Mouse (Mus musculus): ENCODE results near the gene Mapk1ip1. TPM values are rescaled to one million over a fixed set of nuclear protein-coding genes. Genes with fewer than 3 reads are reported as not detected.

Mapk1ip1 gene
- total RNA-seq, 4 experiments from 2014 or later = 42.0 to 47.8 (median 44.3) TPM

GRCm38 (mm10) chr7:138840594-138841021, 5.5 kb downstream of the Mapk1ip1 start:
- peak; percentile 63 to 77 for DNase-seq (ENCODE audit: low spot score in 2 of 2)

GRCm38 (mm10) chr7:138835028-138835427, 11.0 kb downstream of the Mapk1ip1 start:
- no peak for DNase-seq (ENCODE audit: low spot score in 2 of 2)

GRCm38 (mm10) chr7:138827812-138828211, 18.3 kb downstream of the Mapk1ip1 start:
- no peak for DNase-seq (ENCODE audit: low spot score in 2 of 2)

- no peak for DNase-seq (ENCODE audit: low spot score in 2 of 2)
These were observed 20.9 kb downstream of the Mapk1ip1 start for GRCm38 (mm10) chr7:138824995-138825756.

- no peak for DNase-seq (ENCODE audit: low spot score in 2 of 2)
These were observed 21.6 kb downstream of the Mapk1ip1 start for GRCm38 (mm10) chr7:138824423-138824822.

GRCm38 (mm10) chr7:138818314-138818713, 27.8 kb downstream of the Mapk1ip1 start:
- no peak for DNase-seq (ENCODE audit: low spot score in 2 of 2)

GRCm38 (mm10) chr7:138813213-138813875, 32.7 kb downstream of the Mapk1ip1 start:
- DNase-seq (ENCODE audit: low spot score in 2 of 2) = no peak

- no peak for DNase-seq (ENCODE audit: low spot score in 2 of 2)
These were observed 38.9 kb downstream of the Mapk1ip1 start for GRCm38 (mm10) chr7:138807146-138807545.

- DNase-seq (ENCODE audit: low spot score in 2 of 2) = no peak
These were observed 42.7 kb downstream of the Mapk1ip1 start for GRCm38 (mm10) chr7:138803386-138803785.

GRCm38 (mm10) chr7:138788109-138788508, 58.0 kb downstream of the Mapk1ip1 start:
- peak in 1 of 2 experiments; percentile 37 for DNase-seq (ENCODE audit: low spot score in 2 of 2)

Other genes starting within 250 kb of the Mapk1ip1 start
- 10 to 100 TPM; 72.2 to 79.4 (median 77.6) TPM for gene Ppp2r2d, start 194 bp downstream of the Mapk1ip1 start, total RNA-seq (2022)
- gene Bnip3, start 63.2 kb upstream of the Mapk1ip1 start, total RNA-seq (2022) = 100 to 1,000 TPM; 129 to 161 (median 140) TPM
- gene Jakmip3, start 94.5 kb upstream of the Mapk1ip1 start, total RNA-seq (2022) = 10 to 100 TPM; 43.6 to 52.7 (median 51.6) TPM
- gene Dpysl4, start 239.7 kb upstream of the Mapk1ip1 start, total RNA-seq (2022) = 10 to 100 TPM; 45.5 to 50.1 (median 46.9) TPM